Mouse (Mus musculus) hematopoietic stem cell, adult 5-6 weeks (primary cell): ENCODE measurements around the gene Fam213a. TPM values are rescaled to one million over a fixed set of nuclear protein-coding genes. Genes with fewer than 3 reads are reported as not detected.

Source experiments
- ATAC-seq, 2 experiments: fragments of 125-278 bp in 1 of 2; replicated peaks in 1 of 2; 2 replicates each; pipeline ENCODE4 v1.8.0; 2016 to 2017; ENCODE audit warnings: inconsistent platforms in 2 of 2, mild to moderate bottlenecking in 2 of 2, moderate number of reproducible peaks in 2 of 2, low read depth in 1 of 2, moderate TSS enrichment in 1 of 2; ENCODE audit not compliant: low FRiP score in 2 of 2, poor library complexity in 2 of 2, severe bottlenecking in 2 of 2, insufficient read depth in 1 of 2, low TSS enrichment in 1 of 2
- total RNA-seq: library from RNA; stranded (forward); fragments of 172-1452, 232-1000 nt; gene quantifications from 2 replicates; pipeline ENCODE4 v1.2.3, GENCODE M21; 2017

Gene Fam213a
- total RNA-seq, result 37.0 and 46.1 TPM in 2 replicates

GRCm38 (mm10) chr14:41013630-41014613 is at the start of gene Fam213a:
Fam213a (minus strand) TSS chr14:41013788.
- ATAC-seq, result peak; percentile 95 to 96

DNA sequence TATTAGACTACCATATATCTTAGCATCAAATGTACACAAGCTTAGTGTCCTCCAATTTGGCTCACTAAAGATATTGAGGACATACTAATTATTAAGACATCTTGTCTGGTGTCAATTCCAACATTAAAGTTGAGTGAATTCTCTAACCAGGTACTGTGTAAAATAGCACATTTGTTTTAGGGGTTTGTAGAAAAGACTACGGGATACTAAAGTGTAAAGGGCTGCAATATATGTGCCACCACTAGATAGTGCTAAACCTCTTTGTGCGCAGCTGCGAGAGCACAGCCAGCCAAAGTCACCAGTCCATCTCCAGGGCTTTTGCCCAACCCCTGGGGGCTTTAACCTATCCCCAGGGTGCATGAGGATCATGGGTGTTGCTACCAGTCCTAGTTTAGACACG is 39.6 kb upstream of the Fam213a start:
- ATAC-seq, result 0 out of 4 replicates have a peak, but pooled peaks of 1 of the 2 experiments have one; percentile 37

- ATAC-seq, result peak; percentile 51 to 59; a peak in 3 of 4 replicates
Observed at GRCm38 (mm10) chr14:41052481-41052880, 38.9 kb upstream of the Fam213a start.

DNA sequence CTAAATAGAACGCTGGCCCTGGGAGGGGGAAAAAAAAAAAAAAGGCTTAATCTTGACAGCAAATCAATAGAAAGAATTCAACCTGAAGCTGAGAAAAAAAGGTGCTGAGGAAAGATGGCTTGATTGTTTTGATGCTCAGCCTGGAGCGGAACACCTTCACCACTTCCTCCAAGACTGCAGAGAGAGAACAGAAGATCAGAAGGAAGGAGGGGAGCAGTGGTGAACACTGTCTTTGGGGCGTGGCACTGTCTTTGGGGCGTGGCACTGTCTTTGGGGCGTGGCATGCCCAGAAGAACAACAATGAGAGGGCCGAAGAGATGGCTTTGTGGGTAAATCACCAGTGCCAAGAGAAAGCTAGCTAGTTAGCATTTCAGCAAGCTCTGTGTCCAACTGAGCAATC is 36.9 kb upstream of the Fam213a start:
- no peak for ATAC-seq

- ATAC-seq, result no peak
Observed at GRCm38 (mm10) chr14:41047402-41047801, 33.8 kb upstream of the Fam213a start.

- peak; percentile 81 to 86; a peak in 3 of 4 replicates for ATAC-seq
Observed at GRCm38 (mm10) chr14:41035146-41035798, 21.7 kb upstream of the Fam213a start.

DNA sequence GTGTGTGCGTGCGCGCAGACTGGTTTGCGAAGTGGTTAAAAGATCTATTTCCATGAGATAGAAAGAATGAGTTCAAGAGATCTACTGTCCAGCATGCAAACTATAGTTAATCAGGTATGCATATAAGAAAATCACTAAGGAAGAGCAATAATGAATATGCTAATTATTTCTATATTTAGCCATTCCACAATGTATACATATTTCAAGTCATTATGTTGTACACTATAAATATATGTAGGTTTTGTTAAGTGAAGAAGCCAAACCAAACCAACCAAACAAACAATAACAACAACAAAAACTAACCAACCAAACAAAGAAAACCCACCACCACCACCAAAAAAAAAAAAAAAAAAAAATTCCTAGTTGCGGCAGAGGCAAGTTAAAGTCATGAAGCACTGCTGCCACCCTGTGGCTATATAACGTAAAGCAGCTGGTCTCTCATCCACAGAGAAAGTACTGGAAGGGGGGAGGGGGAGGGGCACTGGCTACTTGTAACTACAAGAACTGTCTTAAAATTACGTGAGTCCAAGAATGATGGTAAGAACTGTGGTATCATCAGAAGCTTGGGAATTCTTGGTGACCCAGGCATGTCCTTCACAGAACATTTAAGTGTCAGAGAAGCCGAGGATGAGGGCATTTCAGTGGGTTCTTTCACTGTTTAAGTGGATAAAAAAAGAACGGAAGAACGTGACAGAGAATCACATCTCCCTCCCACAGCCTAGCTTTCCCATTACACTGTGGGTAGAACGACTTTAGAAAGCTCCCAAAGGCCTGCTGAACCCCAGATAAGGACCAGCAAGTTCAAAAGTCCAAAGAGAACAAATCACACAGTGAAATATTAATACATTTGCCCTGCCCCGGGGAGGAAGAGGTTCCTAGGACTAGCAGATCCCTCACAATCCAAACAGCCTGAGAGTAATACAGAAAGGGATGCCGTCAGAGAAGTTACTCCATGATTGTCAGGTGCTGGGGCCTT is 19.8 kb upstream of the Fam213a start:
- peak; percentile 85 to 89 for ATAC-seq

- ATAC-seq, result no peak
Observed at GRCm38 (mm10) chr14:41030989-41031513, 17.5 kb upstream of the Fam213a start.

GRCm38 (mm10) chr14:41029303-41029702 is 15.7 kb upstream of the Fam213a start:
- ATAC-seq, result no peak

GRCm38 (mm10) chr14:41025594-41026284 is 12.2 kb upstream of the Fam213a start:
- no peak for ATAC-seq

DNA sequence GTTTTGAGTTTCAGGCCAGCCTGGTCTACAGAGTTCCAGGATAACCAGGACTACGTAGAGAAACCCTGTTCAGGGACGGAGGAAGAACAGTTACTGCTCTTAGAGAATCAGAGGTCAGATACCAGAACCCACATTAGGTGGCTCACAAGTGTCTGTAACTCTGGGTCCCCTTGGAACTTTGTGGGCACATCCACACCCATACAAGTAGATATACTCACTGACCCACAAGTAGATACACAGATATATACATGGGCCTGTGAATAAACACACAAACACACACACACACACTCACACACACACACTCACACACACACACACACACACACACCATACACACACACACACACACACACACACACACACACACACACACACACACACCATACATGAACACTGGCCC is 11.5 kb upstream of the Fam213a start:
- no peak for ATAC-seq

GRCm38 (mm10) chr14:41021246-41021645 is 7.7 kb upstream of the Fam213a start:
- ATAC-seq, result no peak

- no peak for ATAC-seq
Observed at GRCm38 (mm10) chr14:41017460-41017859, 3.9 kb upstream of the Fam213a start.

DNA sequence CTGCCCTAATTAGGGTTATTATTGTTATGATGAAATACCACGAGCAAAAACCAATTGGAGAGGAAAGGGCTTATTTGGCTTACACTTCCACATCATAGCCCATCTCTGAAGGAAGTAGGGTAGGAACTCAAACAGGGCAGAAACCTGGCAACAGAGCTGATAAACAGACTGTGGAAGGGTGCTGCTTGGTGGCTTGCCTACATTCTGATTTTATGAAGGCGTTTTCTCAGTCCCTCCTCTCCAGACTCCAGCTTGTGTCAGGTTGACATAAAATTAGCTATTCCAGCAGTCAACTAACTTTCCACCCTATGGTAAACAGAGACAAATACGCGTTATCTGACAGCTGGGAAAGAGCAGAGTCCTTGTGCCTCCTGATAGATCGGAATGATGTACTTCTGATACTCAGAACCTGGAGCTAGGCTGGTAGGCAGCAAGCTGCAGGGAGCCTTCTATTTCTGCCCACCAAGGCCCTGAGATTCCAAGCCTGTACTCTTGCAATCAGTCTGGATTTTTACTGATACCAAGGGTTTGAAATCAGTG is 1.2 kb upstream of the Fam213a start:
- ATAC-seq, result no peak

DNA sequence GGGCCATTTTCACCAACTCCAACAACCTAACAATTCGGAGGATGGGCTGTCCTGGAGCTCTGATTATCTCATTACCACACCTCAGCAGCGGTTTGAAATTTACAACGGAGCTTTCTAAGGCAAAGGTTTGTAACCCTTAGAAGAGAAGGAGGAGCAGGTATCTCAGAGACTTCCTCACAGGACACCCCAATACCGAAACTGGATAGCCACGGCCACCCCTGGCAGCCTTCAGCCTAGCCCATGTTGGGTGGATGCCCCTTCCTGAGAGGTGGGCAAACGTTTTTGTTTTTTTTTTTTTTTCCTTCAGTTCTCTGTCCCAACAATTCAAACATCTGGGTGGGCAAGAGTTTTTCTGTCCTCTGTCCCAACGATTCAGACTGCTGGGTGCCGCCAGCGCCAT is 445 bp downstream of the Fam213a start:
- ATAC-seq, result no peak

- ATAC-seq, result no peak
Observed at GRCm38 (mm10) chr14:41011916-41012315, 1.7 kb downstream of the Fam213a start.
